Mouse (Mus musculus) kidney, adult 18-20 months (tissue): ENCODE measurements around the gene Casp7.
"Not testable (repeated sequence)": the region's sequence is repeated elsewhere in the genome, so short reads cannot be mapped to it uniquely, and the experiment has no call there.

Source experiments
- DNase-seq: peaks from one replicate; pipeline ENCODE4 v3.0.0; 2021

Gene Casp7

GRCm38 (mm10) chr19:56396669-56397621, at the start of gene Casp7:
Casp7 (plus strand) TSS chr19:56397129.
- DNase-seq, result peak; percentile 73

- peak; percentile 21 for DNase-seq
Observed at GRCm38 (mm10) chr19:56349295-56349694, 47.6 kb upstream of the Casp7 start.

GRCm38 (mm10) chr19:56353689-56354088, 43.2 kb upstream of the Casp7 start:
- no peak for DNase-seq

- DNase-seq, result no peak
Observed at GRCm38 (mm10) chr19:56355201-56355600, 41.7 kb upstream of the Casp7 start.

GRCm38 (mm10) chr19:56356480-56357373, 40.2 kb upstream of the Casp7 start:
- DNase-seq, result peak; percentile 76

- not testable (repeated sequence) for DNase-seq
Observed at GRCm38 (mm10) chr19:56357374-56357708, 39.6 kb upstream of the Casp7 start.

GRCm38 (mm10) chr19:56358890-56359289, 38.0 kb upstream of the Casp7 start:
- DNase-seq, result no peak

GRCm38 (mm10) chr19:56363721-56364460, 33.0 kb upstream of the Casp7 start:
- DNase-seq, result no peak

GRCm38 (mm10) chr19:56364563-56364962, 32.4 kb upstream of the Casp7 start:
- no peak for DNase-seq

- no peak for DNase-seq
Observed at GRCm38 (mm10) chr19:56366168-56366567, 30.8 kb upstream of the Casp7 start.

- DNase-seq, result no peak
Observed at GRCm38 (mm10) chr19:56366625-56367024, 30.3 kb upstream of the Casp7 start.

- no peak for DNase-seq
Observed at GRCm38 (mm10) chr19:56367778-56368177, 29.2 kb upstream of the Casp7 start.

GRCm38 (mm10) chr19:56368912-56369311, 28.0 kb upstream of the Casp7 start:
- no peak for DNase-seq

GRCm38 (mm10) chr19:56370389-56371150, 26.4 kb upstream of the Casp7 start:
- DNase-seq, result no peak

- DNase-seq, result no peak
Observed at GRCm38 (mm10) chr19:56372226-56372625, 24.7 kb upstream of the Casp7 start.

- DNase-seq, result no peak
Observed at GRCm38 (mm10) chr19:56373246-56373645, 23.7 kb upstream of the Casp7 start.

GRCm38 (mm10) chr19:56374011-56374410, 22.9 kb upstream of the Casp7 start:
- no peak for DNase-seq

- no peak for DNase-seq
Observed at GRCm38 (mm10) chr19:56378007-56378406, 18.9 kb upstream of the Casp7 start.

GRCm38 (mm10) chr19:56378554-56379172, 18.3 kb upstream of the Casp7 start:
- no peak for DNase-seq

GRCm38 (mm10) chr19:56380341-56380740, 16.6 kb upstream of the Casp7 start:
- DNase-seq, result no peak

GRCm38 (mm10) chr19:56381407-56381806, 15.5 kb upstream of the Casp7 start:
- DNase-seq, result no peak

- DNase-seq, result no peak
Observed at GRCm38 (mm10) chr19:56385546-56385945, 11.4 kb upstream of the Casp7 start.
